Mouse (Mus musculus) hindbrain, embryonic 16.5 days (tissue): ENCODE measurements around the gene Coq8a. TPM values are rescaled to one million over a fixed set of nuclear protein-coding genes. Genes with fewer than 3 reads are reported as not detected.

ENCODE experiments used
- ATAC-seq: fragments of 200-750 bp; cut with Nextera tagmentation; 2 replicates; pipeline ENCODE4 v1.8.0; 2017; ENCODE audit warnings: moderate TSS enrichment, moderate library complexity
- H3K27ac ChIP-seq: fragments of 300-500 bp; sonication (generic); 2 replicates; pipeline ENCODE4 v1.5.1; 2014; ENCODE audit warnings: low read depth, mild to moderate bottlenecking, control low read depth, low read length, moderate library complexity
- H3K27me3 ChIP-seq: fragments of 300-500 bp; sonication (generic); replicated peaks from 2 replicates; pipeline ENCODE4 v1.6.1; 2014; ENCODE audit warnings: low read length; ENCODE audit not compliant: control insufficient read depth, insufficient read depth
- H3K36me3 ChIP-seq: fragments of 300-500 bp; sonication (generic); 2 replicates; pipeline ENCODE4 v1.6.1; 2014; ENCODE audit warnings: mild to moderate bottlenecking, low read length, moderate library complexity, mixed read lengths; ENCODE audit not compliant: control insufficient read depth, insufficient read depth
- H3K4me1 ChIP-seq: fragments of 300-500 bp; sonication (generic); 2 replicates; pipeline ENCODE4 v1.6.1; 2014; ENCODE audit warnings: low read depth, low read length; ENCODE audit not compliant: control insufficient read depth, insufficient read depth
- H3K4me2 ChIP-seq: fragments of 300-500 bp; sonication (generic); 2 replicates; pipeline ENCODE4 v1.6.1; 2014; ENCODE audit warnings: mild to moderate bottlenecking, low read length, control low read depth, moderate library complexity
- H3K4me3 ChIP-seq: fragments of 300-500 bp; sonication (generic); 2 replicates; pipeline ENCODE4 v1.5.1; 2014; ENCODE audit warnings: mild to moderate bottlenecking, low read length, control low read depth, moderate library complexity
- H3K9ac ChIP-seq: fragments of 300-500 bp; sonication (generic); 2 replicates; pipeline ENCODE4 v1.6.1; 2014; ENCODE audit warnings: low read depth, mild to moderate bottlenecking, control low read depth, low read length, moderate library complexity
- H3K9me3 ChIP-seq: fragments of 300-500 bp; sonication (generic); 2 replicates; pipeline ENCODE4 v1.6.1; 2014; ENCODE audit warnings: mild to moderate bottlenecking, low read length, moderate library complexity; ENCODE audit not compliant: control insufficient read depth
- WGBS: fragments of 180-500 bp; shearing (Covaris S2); extraction: QIAGEN DNeasy Blood & Tissue Kit; methylation state at CpG from one replicate; pipeline ENCODE4 v1.1.7; 2014; 5-methylcytosine and 5-hydroxymethylcytosine counted together
- polyA plus RNA-seq: library from polyadenylated mRNA; unstranded; fragments of >200 nt; fragmentation: Nextera tagmentation; extraction: Ambion mirVana; gene quantifications from 2 replicates; pipeline ENCODE4 v1.2.1, GENCODE M21; 2015

Coq8a gene
- polyA plus RNA-seq, result 4.8 and 5.9 TPM in 2 replicates

- 70% methylated on average over 4 of the region's 4 CpGs for WGBS
- no peak for ATAC-seq
Measured at GRCm38 (mm10) chr1:180198959-180199714, at the start of gene Coq8a. Gene Coq8a (minus strand): TSS chr1:180199602.

GRCm38 (mm10) chr1:180248593-180249146 is 49.3 kb upstream of the Coq8a start:
- no peak overlapping the region for H3K9ac ChIP-seq
- WGBS, result 90% methylated on average over 7 of the region's 7 CpGs
- H3K4me1 ChIP-seq, result peaks cover 8% of the 10 kb centered on the region
- no peaks in the 10 kb centered on the region for H3K9me3 ChIP-seq
- H3K4me3 ChIP-seq, result no peak overlapping the region
- H3K4me2 ChIP-seq, result no peak overlapping the region
- ATAC-seq, result no peak
- no peaks in the 10 kb centered on the region for H3K27me3 ChIP-seq
- H3K27ac ChIP-seq, result no peak overlapping the region
- no peaks in the 10 kb centered on the region for H3K36me3 ChIP-seq

More at GRCm38 (mm10) chr1:180198959-180199714, at the start of gene Coq8a:
- Histone ChIP-seq H3K36me3 (no peaks in the 10 kb centered on the region), H3K4me3 (no peak within 1 kb of the TSS), H3K4me2 (no peak within 1 kb of the TSS), H3K9ac (no peak within 1 kb of the TSS), H3K4me1 (peaks cover 7% of the 10 kb centered on the region), H3K27me3 (no peaks in the 10 kb centered on the region), H3K27ac (no peak within 1 kb of the TSS), H3K9me3 (no peaks in the 10 kb centered on the region)

DNA sequence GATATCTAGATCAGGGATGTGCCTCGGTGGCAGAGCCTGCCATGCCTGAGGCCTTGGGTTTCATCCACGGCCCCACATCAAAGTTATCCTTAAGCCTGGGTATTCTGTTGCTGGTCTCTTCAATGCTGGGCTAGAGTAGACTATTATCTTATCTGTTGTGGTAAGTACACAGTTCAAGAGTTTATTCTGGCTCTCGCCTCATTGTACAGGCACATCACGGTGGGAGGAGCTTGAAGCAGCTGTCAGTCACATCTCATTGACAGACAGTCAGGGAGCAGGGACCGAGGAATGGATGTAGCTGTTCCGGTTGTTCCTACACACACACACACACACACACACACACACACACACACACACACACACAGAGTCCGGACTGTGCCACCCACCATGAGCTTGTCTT is 48.5 kb upstream of the Coq8a start:
- no peak overlapping the region for H3K9ac ChIP-seq
- H3K27ac ChIP-seq, result no peak overlapping the region
- peaks cover 8% of the 10 kb centered on the region for H3K4me1 ChIP-seq
- H3K4me3 ChIP-seq, result no peak overlapping the region
- H3K27me3 ChIP-seq, result no peaks in the 10 kb centered on the region
- 87% methylated on average over 7 of the region's 7 CpGs for WGBS
- no peak overlapping the region for H3K4me2 ChIP-seq
- no peaks in the 10 kb centered on the region for H3K36me3 ChIP-seq
- no peaks in the 10 kb centered on the region for H3K9me3 ChIP-seq
- no peak for ATAC-seq

DNA sequence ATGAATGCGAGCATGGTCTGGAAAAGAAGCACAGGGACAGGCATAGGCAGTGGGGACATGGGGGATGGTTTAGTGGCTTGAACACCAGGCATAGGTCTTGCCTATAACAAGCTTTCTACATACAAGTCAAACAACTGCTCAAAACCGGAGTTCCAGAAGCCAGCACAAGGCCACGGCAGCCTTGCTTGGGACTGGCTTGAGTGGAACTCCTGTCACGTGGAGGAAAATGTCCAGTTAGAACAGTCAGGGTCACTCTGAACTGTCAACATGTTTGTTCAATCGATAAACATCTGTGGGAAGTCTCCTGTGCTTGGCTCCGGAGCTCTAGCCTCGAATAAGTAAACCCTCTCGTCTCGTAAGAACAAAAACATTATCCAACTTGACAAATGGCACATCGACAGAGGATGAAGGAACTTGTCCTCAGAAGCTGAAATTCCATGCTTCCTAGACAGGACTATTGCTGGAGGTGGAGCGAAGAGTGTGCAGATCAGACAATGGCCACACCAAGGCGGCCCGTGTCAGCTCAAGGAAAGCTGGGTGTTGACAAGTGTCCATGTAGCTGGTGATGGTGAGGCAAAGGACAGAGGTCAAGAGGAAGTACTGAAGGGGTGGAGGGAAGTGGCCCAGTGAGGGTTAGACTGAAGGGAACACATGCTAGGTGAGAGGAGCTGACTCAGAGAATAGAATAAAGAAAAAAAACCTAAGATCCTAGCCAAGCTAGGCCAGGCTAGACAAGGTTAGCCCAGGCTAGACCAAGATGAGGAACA is 46.5 kb upstream of the Coq8a start:
- Histone ChIP-seq H3K4me3 (no peak overlapping the region), H3K27me3 (no peaks in the 10 kb centered on the region), H3K9me3 (no peaks in the 10 kb centered on the region), H3K4me2 (no peak overlapping the region), H3K27ac (no peak overlapping the region), H3K4me1 (peaks cover 8% of the 10 kb centered on the region), H3K36me3 (no peaks in the 10 kb centered on the region), H3K9ac (no peak overlapping the region)
- no peak for ATAC-seq
- 85% methylated on average over 13 of the region's 13 CpGs for WGBS

- no peak for ATAC-seq
- Histone ChIP-seq H3K27ac (no peak overlapping the region), H3K4me1 (no peaks in the 10 kb centered on the region), H3K4me3 (no peak overlapping the region), H3K27me3 (no peaks in the 10 kb centered on the region), H3K36me3 (no peaks in the 10 kb centered on the region; the same call in 1 of the 2 replicates), H3K9ac (no peak overlapping the region), H3K4me2 (no peak overlapping the region), H3K9me3 (peaks cover 2% of the 10 kb centered on the region; the same call in 1 of the 2 replicates)
- WGBS, result 70% methylated on average over 3 of the region's 3 CpGs
Measured at GRCm38 (mm10) chr1:180231729-180232128, 32.3 kb upstream of the Coq8a start.

GRCm38 (mm10) chr1:180230580-180230979 is 31.2 kb upstream of the Coq8a start:
- Histone ChIP-seq H3K4me2 (no peak overlapping the region), H3K9ac (no peak overlapping the region), H3K27ac (no peak overlapping the region), H3K9me3 (peaks cover 2% of the 10 kb centered on the region; the same call in 1 of the 2 replicates), H3K27me3 (no peaks in the 10 kb centered on the region), H3K4me1 (peaks cover 8% of the 10 kb centered on the region; the same call in 1 of the 2 replicates), H3K36me3 (no peaks in the 10 kb centered on the region; the same call in 1 of the 2 replicates), H3K4me3 (no peak overlapping the region)
- no peak for ATAC-seq
- 20% methylated on average over 2 of the region's 2 CpGs for WGBS

DNA sequence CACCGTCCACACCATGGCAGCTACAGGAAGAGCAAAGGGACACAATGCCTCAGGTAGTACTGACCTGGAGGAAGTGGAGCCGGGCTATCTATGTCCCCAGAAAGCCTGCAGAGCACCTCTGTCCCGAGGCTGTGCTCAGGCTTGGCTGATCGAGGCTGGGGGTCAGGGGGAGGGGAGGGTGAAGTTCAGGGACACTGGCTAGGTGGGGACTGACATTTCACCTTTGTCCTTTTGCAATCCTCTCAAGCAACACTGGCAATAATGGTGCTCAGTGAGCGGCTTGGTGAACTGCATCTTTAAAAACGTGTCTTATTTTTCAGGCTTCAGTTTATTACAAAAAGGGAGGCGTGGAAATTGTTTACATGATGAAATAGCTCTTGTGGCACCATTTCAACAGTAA is 30.5 kb upstream of the Coq8a start:
- no peak for ATAC-seq
- no peak overlapping the region for H3K4me3 ChIP-seq
- no peaks in the 10 kb centered on the region; the same call in 1 of the 2 replicates for H3K36me3 ChIP-seq
- H3K27ac ChIP-seq, result no peak overlapping the region
- peaks cover 13% of the 10 kb centered on the region; the same call in 1 of the 2 replicates for H3K4me1 ChIP-seq
- H3K4me2 ChIP-seq, result no peak overlapping the region
- no peaks in the 10 kb centered on the region for H3K27me3 ChIP-seq
- 86% methylated on average over 7 of the region's 7 CpGs for WGBS
- peaks cover 2% of the 10 kb centered on the region; the same call in 1 of the 2 replicates for H3K9me3 ChIP-seq
- no peak overlapping the region for H3K9ac ChIP-seq

GRCm38 (mm10) chr1:180228854-180229253 is 29.5 kb upstream of the Coq8a start:
- H3K36me3 ChIP-seq, result no peaks in the 10 kb centered on the region; the same call in 1 of the 2 replicates
- peaks cover 2% of the 10 kb centered on the region; the same call in 1 of the 2 replicates for H3K9me3 ChIP-seq
- no peaks in the 10 kb centered on the region for H3K27me3 ChIP-seq
- peaks cover 13% of the 10 kb centered on the region; the same call in 1 of the 2 replicates for H3K4me1 ChIP-seq
- no peak overlapping the region for H3K9ac ChIP-seq
- 86% methylated on average over 12 of the region's 12 CpGs for WGBS
- H3K4me2 ChIP-seq, result no peak overlapping the region
- H3K27ac ChIP-seq, result no peak overlapping the region
- no peak for ATAC-seq
- H3K4me3 ChIP-seq, result no peak overlapping the region

GRCm38 (mm10) chr1:180226766-180227165 is 27.4 kb upstream of the Coq8a start:
- Histone ChIP-seq H3K4me3 (no peak overlapping the region), H3K27me3 (no peaks in the 10 kb centered on the region), H3K4me2 (no peak overlapping the region), H3K27ac (no peak overlapping the region), H3K4me1 (peaks cover 13% of the 10 kb centered on the region; the same call in 1 of the 2 replicates), H3K9ac (no peak overlapping the region), H3K36me3 (no peaks in the 10 kb centered on the region; the same call in 1 of the 2 replicates), H3K9me3 (peaks cover 2% of the 10 kb centered on the region; the same call in 1 of the 2 replicates)
- 85% methylated on average over 3 of the region's 3 CpGs for WGBS
- ATAC-seq, result no peak
